Comparison of ENCODE assay signal across 15 mouse cellular contexts in genomic region chr6:38515201-38515600, GRCm38 (mm10). TPM values are rescaled to one million over a fixed set of nuclear protein-coding genes. Genes with fewer than 3 reads are reported as not detected.
DNase-seq lines count a peak whose midpoint lies in the region.
"Had no signal": no experiment of that assay in that cellular context is flagged by ENCODE, and none has a peak within 500 bp of the region (broad histone marks: within the 10 kb centered on the region; RNA-seq: fewer than 3 reads in every experiment).

No protein-coding gene starts in this region.

- peak; percentile 30 for DNase-seq in adrenal gland, postnatal 14 days
- DNase-seq in adrenal gland, adult 2 months: no peak
- DNase-seq in heart, adult 11 months: peak; percentile 53
- DNase-seq in heart, adult 8-10 months (ENCODE audit: low spot score): no peak
- DNase-seq in Muller cell, postnatal 12 days (ENCODE audit: inconsistent ontology term): peak; percentile 25
- DNase-seq in gastrocnemius, postnatal 14 days: peak; percentile 29
- DNase-seq in retina, embryonic 14.5 days (ENCODE audit: low spot score): no peak
- DNase-seq: adrenal gland, postnatal 25 days; B cell, adult 2 months; cerebellum, adult 11-12 months; cerebellum, adult 8-10 months; cerebellum, postnatal 36 days; embryo, embryonic 11 days; heart, adult 2 months; kidney, adult 2 months had no signal

- intact Hi-C loops in gastrocnemius, postnatal 14 days (cut with DNase I; ENCODE audit: low total_unique reads): no loop called here

RNA-seq across cellular contexts. Expression of gene Fmc1, which starts 18.1 kb away (rescaled TPM):
- total RNA-seq in adrenal gland, postnatal 14 days (2021): 174 and 186 TPM in 2 replicates
- total RNA-seq in adrenal gland, adult 2 months (2021): 100 to 1,000 TPM in 1 of 2 experiments, 10 to 100 TPM in 1; 82.5 to 132 TPM
- 564 and 655 TPM in 2 replicates for polyA plus RNA-seq in adrenal gland, adult 2 months (2012; rRNA removed)
- 100 to 1,000 TPM; 234 to 298 (median 248) TPM for total RNA-seq in heart, adult 8-10 months (2022)
- 100 to 1,000 TPM; 125 to 149 TPM for total RNA-seq in gastrocnemius, postnatal 14 days (2021)

RNA-seq across cellular contexts. Expression of gene Luc7l2, which starts 35.9 kb away (rescaled TPM):
- total RNA-seq in adrenal gland, postnatal 14 days (2021): 154 and 173 TPM in 2 replicates
- total RNA-seq in adrenal gland, adult 2 months (2021): 100 to 1,000 TPM; 121 to 164 TPM
- polyA plus RNA-seq in adrenal gland, adult 2 months (2012; rRNA removed): 34.1 and 34.9 TPM in 2 replicates
- 100 to 1,000 TPM in 1 of 4 experiments, 10 to 100 TPM in 3; 84.5 to 120 (median 91.4) TPM for total RNA-seq in heart, adult 8-10 months (2022)
- 100 to 1,000 TPM in 1 of 2 experiments, 10 to 100 TPM in 1; 84.2 to 102 TPM for total RNA-seq in gastrocnemius, postnatal 14 days (2021)

Comparison
In these comparisons a context has a peak if more than half of its experiments do, and no peak if none do; other contexts are left out.
1. DNase-seq: peak in adrenal gland, postnatal 14 days (single experiment), heart, adult 11 months (single experiment), Muller cell, postnatal 12 days (single experiment) and gastrocnemius, postnatal 14 days (single experiment); none in adrenal gland, adult 2 months (single experiment), heart, adult 8-10 months (single experiment) and retina, embryonic 14.5 days (single experiment).